Mouse (Mus musculus) heart, adult 18-20 months (tissue): ENCODE data around the gene Zswim4. TPM values are rescaled to one million over a fixed set of nuclear protein-coding genes. Genes with fewer than 3 reads are reported as not detected.

Source experiments
- DNase-seq, 2 experiments: peaks; one replicate each; pipeline ENCODE4 v3.0.0; 2021 to 2022; ENCODE audit warnings: mixed read lengths in 1 of 2
- total RNA-seq, 2 experiments: library from RNA; stranded (reverse); gene quantifications; 2 replicates each; pipeline ENCODE4 v1.2.3; 2021

Zswim4 gene
- total RNA-seq, 2 experiments from 2014 or later, result 6.4 to 6.6 TPM

GRCm38 (mm10) chr8:84200652-84201544 lies 36.0 kb downstream of the Zswim4 start:
- peak; percentile 92 to 93 for DNase-seq

- DNase-seq, result no peak
These were observed 36.7 kb downstream of the Zswim4 start for GRCm38 (mm10) chr8:84200126-84200555.

- peak in 1 of 2 experiments; percentile 35 for DNase-seq
These were observed 37.3 kb downstream of the Zswim4 start for GRCm38 (mm10) chr8:84199348-84200125.

GRCm38 (mm10) chr8:84198871-84199270 lies 38.0 kb downstream of the Zswim4 start:
- peak in 1 of 2 experiments; percentile 44 for DNase-seq

- DNase-seq, result peak; percentile 95 to 97
These were observed 38.7 kb downstream of the Zswim4 start for GRCm38 (mm10) chr8:84197922-84198774.

- DNase-seq, result peak; percentile 93 to 96
These were observed 39.5 kb downstream of the Zswim4 start for GRCm38 (mm10) chr8:84197141-84197921.

GRCm38 (mm10) chr8:84194224-84194743 lies 42.6 kb downstream of the Zswim4 start:
- DNase-seq, result no peak

- no peak for DNase-seq
These were observed 43.3 kb downstream of the Zswim4 start for GRCm38 (mm10) chr8:84193566-84193965.

- DNase-seq, result peak in 1 of 2 experiments; percentile 24
These were observed 43.7 kb downstream of the Zswim4 start for GRCm38 (mm10) chr8:84193161-84193560.

GRCm38 (mm10) chr8:84192555-84192954 lies 44.3 kb downstream of the Zswim4 start:
- peak; percentile 88 to 94 for DNase-seq

- peak in 1 of 2 experiments; percentile 93 for DNase-seq
These were observed 44.8 kb downstream of the Zswim4 start for GRCm38 (mm10) chr8:84192023-84192422.

GRCm38 (mm10) chr8:84190191-84190867 lies 46.5 kb downstream of the Zswim4 start:
- DNase-seq, result no peak

- peak; percentile 84 to 92 for DNase-seq
These were observed 47.3 kb downstream of the Zswim4 start for GRCm38 (mm10) chr8:84189603-84190002.

GRCm38 (mm10) chr8:84188671-84189070 lies 48.2 kb downstream of the Zswim4 start:
- DNase-seq, result peak in 1 of 2 experiments; percentile 13

GRCm38 (mm10) chr8:84187065-84187755 lies 49.6 kb downstream of the Zswim4 start:
- DNase-seq, result peak; percentile 79 to 86

GRCm38 (mm10) chr8:84186547-84186946 lies 50.3 kb downstream of the Zswim4 start:
- peak; percentile 88 to 90 for DNase-seq

GRCm38 (mm10) chr8:84185117-84185516 lies 51.7 kb downstream of the Zswim4 start, which contains the start of gene Nanos3:
Nanos3 (minus strand) TSS chr8:84185217.
- DNase-seq, result no peak

GRCm38 (mm10) chr8:84184085-84185043 lies 52.5 kb downstream of the Zswim4 start:
- DNase-seq, result no peak
